Mouse (Mus musculus): Measurements from ENCODE around the gene Hrh1.

The Hrh1 gene

DNA sequence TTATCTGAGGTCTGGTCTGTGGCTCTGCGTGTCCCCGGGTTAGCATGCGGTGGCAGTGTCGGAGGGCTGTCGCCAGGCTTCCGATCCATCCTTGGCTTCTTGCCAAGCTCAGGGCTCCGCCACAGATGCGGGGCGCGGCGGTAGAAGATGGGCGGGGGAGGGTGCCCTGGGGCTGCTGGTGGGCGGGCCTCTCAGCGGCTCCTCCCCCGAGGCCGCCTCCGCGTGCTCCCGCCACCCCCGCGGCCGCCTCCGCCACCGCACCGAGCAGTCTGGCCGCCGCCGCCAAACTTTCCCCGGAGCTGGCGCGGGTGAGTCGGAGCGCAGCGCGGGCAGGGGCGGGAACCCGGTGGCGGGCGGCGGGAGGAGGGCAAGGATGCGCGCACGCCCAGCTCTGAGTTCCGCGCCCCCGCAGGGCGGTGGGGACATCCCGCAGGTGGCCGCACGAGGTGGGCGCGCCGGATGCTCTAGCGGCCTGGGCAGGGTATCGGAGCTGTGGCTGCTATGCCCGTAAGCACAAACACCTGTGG, at the start of gene Hrh1:
Gene Hrh1, plus strand, starts transcription at position 246 of the 527 bp plus-strand sequence.
- DNase-seq: peak; percentile 15 to 17

DNA sequence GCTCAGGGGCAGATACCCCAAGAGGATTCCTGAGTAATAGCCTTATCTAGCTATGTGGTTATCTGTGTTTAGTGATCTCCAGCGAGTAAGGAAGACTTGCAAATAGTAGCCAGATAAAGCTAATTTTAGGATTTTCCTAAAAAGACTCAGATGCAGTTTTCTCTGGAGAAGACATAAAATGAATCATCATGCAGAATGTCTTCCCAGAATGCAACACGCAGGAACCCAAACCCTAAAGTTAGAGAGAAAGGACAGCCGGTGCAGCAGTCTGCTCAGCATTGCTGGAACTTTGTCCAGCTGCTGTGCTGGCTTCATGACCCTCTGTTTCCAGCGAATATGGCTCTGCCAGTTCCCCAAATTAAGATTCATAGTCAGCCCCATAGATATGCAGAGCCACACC, 43.1 kb upstream of the Hrh1 start:
- DNase-seq: no peak

DNA sequence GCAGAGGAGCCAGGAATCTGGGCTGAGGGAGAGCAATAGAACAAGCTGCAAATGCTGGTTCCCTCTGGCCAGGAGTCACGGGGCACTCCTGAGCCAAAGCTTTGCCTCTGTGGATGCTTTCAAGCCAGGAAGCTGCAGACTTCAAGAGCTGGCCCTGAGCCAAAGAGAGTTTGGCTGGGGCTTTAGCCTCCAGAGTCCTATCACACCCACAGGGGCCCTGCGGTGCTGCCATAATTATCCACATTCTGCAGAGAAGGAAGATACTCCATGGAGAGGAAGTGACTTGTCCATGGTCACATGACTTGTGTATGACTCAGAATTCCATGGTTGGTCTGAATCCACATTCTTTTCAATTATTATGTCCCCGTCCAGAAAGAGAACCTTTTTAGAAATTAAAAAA, 39.6 kb upstream of the Hrh1 start:
- DNase-seq: no peak

DNA sequence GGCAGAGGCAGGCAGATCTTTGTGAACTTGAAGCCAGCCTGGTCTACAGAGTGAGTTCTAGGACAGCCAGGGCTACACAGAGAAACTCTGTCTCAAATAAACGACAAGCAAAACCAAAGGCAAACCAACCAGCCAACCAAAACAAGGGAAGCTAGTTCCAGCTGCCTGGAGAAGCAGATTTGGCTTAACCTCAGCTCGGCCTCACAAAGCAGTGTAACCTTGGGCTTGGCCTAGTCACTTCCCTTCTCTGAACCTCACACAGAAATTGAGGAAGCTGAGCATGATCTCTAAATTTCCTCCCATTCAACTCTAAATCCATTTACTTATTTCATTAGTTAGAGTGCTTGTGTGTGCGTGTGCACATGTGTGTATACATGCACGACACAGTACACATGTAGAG, 35.4 kb upstream of the Hrh1 start:
- no peak for DNase-seq

GRCm38 (mm10) chr6:114363740-114364139, 34.0 kb upstream of the Hrh1 start:
- no peak for DNase-seq

DNA sequence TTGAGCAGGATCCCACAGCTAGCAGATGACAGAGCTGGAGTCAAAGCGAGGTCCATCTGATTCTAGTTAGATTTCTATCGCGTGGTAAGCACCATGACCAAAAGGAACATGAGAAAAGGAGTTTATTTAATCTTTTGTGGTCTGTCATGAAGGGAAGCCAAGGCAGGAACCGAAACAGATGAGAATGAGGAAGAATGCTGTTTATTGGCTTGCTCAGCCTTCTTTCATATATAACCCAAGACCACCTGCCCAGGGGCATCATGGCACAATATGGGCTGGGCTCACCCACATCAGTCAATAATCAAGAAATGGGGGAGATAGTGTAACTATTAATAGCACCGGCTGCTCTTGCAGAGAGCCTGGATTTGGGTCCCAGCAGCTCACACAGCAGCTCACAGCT, 33.0 kb upstream of the Hrh1 start:
- no peak for DNase-seq

DNA sequence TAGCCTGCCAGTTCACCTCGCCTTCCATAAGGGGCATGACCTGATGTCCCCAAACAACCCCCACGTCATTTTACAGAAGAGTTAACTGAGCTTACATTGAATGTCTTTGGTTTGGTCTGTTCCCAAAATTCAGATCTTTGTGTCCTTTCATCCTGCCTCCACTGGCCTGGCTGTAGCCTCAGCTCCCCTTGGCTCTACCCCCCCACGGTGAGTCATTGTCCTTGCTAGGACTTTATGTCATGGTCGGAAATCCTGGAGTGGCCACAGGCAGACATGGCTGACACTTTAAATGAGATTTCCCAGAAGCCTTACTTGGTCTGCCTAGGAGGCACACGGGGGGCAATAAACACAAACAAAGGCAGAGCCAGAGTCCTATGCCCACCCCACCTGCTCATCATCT, 31.5 kb upstream of the Hrh1 start:
- no peak for DNase-seq

- DNase-seq: no peak
Observed at GRCm38 (mm10) chr6:114367681-114368080, 30.1 kb upstream of the Hrh1 start.

DNA sequence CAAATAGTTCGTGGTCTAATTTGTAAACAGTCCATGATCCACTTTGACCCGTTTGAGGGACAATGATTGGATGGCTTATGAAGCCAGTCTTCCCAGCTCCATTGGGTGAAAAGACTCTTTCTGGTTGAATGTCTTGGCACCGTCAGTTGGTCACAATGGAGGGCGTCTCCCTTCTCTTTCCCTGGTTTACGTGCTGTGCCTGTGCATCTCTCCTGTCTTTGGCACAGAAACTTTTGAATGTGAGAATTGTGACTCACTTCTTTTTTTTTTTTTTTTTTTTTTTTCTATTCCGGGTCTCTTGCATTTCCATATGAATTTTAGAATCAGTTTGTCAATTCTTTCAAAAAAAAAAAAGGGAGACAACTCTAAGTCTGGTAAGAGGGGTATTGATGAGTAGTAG, 29.5 kb upstream of the Hrh1 start:
- DNase-seq: no peak

GRCm38 (mm10) chr6:114372741-114373140, 25.0 kb upstream of the Hrh1 start:
- no peak for DNase-seq

- DNase-seq: no peak
Observed at GRCm38 (mm10) chr6:114380872-114381271, 16.9 kb upstream of the Hrh1 start.

DNA sequence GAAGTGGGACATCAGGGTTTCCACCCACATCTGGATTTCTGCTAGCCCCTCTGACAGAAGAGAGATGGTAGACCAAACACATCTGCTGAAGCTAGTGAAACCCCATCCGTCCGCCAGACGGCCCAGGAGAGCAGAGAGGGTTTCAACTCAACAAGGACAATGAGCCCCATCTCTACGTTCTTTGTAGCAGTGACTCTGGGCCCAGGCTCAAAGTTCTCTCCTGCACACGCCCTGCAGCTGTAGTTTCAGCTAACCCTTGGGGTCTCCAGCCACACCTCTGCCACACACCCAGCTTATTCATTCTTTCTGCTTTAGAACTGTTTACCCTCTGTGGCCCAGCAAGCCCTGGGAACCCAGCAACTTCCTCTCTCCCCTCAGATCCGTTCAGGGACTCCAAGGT, 10.4 kb upstream of the Hrh1 start:
- no peak for DNase-seq

- no peak for DNase-seq
Observed at GRCm38 (mm10) chr6:114387855-114388254, 9.9 kb upstream of the Hrh1 start.

GRCm38 (mm10) chr6:114390129-114390528, 7.6 kb upstream of the Hrh1 start:
- DNase-seq: no peak

DNA sequence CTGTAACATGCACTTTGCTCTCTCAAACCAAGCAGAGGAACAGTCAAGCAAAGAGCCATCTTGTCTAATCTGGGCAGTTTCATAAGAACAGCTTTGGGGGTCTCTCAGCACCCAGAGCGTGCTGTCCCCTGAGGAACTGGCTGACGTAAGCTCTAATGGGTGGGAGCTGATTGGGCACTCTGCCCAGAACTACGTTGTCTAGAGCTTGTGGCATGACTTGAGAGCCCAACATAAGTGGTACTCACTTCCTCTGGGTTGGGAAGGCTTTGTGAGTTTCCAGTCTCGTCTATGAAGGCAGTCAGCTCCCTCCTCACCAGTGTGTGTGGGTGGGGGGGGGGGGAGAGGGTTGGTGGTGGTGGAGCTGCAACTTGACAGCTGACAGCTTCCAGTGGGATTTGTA, 2.8 kb upstream of the Hrh1 start:
- DNase-seq: no peak

DNA sequence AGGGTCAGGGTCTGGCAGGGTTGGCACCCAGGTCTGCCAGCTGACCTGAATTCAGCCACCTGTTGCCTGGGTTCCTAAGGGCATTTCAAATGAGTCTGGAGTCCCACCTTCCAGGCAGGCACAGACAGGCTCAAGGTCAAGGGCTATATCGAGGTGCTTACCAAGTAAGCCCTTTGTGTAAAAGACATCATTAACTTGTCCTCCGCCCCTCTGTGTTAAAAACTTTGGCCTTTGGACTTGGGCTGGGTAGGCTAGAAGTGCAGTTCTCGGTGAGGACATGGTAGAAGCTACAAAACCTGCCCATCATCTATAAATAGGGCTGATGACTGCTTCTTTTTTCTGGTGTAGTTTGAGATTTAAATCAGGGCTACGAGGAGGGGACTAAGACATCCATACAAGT, 1.1 kb upstream of the Hrh1 start:
- DNase-seq: no peak

DNA sequence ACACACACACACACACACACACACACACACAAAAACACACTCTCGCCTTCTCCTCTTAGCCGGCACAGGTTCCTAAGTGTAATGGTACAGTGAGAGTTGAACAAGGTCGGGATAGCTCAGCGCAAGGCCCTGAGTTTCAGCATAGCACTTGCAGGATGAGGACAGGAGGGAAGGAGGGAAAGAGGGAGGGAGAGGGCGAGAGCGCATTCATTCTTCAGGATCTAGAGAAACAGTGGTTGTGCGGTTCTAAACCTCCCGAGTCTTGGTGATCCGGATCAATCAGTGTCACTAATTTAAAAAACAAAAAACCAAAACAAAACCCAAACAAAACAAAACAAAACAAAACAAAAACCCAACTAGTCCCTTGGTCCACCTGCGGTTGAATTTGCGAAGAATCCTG, 456 bp upstream of the Hrh1 start:
- no peak for DNase-seq

GRCm38 (mm10) chr6:114398626-114399025, 890 bp downstream of the Hrh1 start:
- peak in 1 of 2 experiments; percentile 17 for DNase-seq

DNA sequence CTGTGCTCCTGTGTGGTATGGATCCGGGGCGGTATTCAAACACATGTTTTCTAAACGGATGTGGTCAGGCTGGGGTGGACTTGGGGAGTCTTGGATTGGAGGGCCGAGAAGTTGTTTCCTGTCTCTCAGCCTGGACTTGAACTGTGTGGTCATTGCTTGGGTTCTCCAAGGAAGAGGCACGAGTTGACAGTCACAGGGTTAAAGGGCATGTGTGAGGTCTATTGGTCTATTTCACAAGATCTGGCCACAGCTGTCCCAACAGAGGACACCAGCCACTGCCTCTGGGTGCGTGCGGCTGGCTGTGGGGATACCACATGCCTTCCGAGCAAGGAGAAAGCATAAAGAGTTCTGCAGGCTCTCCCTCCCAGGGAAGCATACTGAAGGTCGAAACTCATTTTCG, 2.7 kb downstream of the Hrh1 start:
- DNase-seq: peak in 1 of 2 experiments; percentile 19

DNA sequence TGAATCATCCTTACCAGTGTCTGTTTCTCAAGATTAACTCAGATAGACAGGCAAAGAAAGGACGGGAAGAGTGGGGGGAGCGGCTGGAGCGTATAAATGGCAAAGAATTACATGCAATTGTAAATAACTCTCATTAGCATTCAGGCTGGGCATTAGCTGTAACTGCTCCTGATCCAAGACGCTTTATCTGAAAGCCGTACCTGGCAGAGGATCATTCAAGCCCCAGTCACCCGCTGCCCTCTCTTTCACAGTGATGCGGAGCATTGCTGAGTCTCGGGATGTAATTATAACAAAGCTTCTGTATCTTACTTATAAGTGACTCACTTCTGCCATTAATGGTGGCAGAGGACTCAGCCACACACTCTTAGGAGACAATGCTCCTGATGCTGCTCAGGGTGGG, 3.1 kb downstream of the Hrh1 start:
- DNase-seq: no peak

GRCm38 (mm10) chr6:114402161-114402560, 4.4 kb downstream of the Hrh1 start:
- DNase-seq: no peak

DNA sequence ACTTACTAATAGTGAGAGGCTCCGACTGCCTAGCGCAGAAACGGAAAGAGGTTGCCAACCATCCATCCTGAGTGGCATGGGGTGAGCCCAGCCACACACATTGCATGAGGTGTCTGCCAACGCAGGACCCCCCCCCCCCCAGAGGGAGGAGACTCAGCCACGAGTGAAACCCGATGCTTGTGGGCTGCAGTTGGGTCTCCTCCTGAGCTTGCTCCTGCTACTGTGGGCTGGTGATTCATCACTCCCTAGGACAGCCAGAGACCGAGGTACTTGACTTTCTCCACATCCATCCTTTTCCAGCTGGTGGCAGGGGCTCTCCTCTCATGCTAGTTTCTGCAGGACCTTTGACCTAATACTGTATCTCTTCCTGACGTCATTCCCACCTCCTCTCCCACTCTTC, 5.9 kb downstream of the Hrh1 start:
- DNase-seq: no peak

DNA sequence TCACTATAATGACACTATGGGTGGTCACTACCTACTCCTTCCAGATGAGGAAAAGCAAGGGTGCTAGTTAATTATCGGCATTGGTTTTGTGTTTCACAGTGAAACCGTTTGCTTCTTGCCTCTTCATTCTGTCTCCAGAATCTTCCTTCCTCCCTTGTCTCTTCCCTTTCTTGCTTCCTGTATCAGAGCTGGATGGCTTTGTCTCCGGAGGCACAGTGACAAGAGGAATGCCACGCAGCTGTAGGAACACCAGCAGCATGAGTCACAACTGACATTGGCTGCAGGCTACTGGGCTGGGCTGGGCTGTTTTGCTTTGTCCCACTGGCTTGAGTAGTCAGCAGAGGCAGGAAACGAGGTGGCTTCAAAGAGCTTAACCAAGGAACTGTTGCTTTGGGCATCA, 6.4 kb downstream of the Hrh1 start:
- no peak for DNase-seq

GRCm38 (mm10) chr6:114404774-114405468, 7.2 kb downstream of the Hrh1 start:
- no peak for DNase-seq

DNA sequence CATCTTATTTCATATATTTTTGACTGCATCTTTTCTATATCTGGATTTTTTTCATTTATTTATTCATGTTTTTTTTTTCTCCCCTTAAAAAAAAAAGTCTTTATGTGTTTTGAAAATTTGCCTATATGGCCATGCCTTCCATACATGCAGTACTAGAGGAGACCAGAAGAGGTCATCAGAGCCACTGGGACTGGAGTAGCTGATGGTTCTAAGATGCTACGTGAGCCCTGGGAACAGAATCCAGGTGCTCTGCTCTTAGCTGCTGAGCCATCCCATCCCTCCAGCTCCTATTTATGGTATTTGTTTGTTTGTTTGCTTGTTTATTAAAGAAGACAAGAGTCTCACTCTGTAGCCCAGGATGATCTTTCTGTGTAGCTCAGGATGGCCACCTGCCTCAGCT, 8.9 kb downstream of the Hrh1 start:
- no peak for DNase-seq

Measured in lung, adult 18-20 months (tissue).